Mouse (Mus musculus): Measurements from ENCODE around the gene Gm11111. TPM values are rescaled to one million over a fixed set of nuclear protein-coding genes. Genes with fewer than 3 reads are reported as not detected.

Gene Gm11111
- polyA plus RNA-seq (2012; rRNA removed): not detected in 2 replicates

- Histone ChIP-seq H3K27me3 (ENCODE audit: control insufficient read depth, insufficient read depth, low read length) (no peaks in the 10 kb centered on the region), H3K27ac (ENCODE audit: insufficient read depth, low read length) (no peak within 1 kb of the TSS), H3K4me3 (replicated peaks; ENCODE audit: insufficient read depth, low read depth, low read length) (no peak within 1 kb of the TSS), H3K4me1 (ENCODE audit: control insufficient read depth, insufficient read depth, low read length) (no peaks in the 10 kb centered on the region)
- no peak for DNase-seq
- no peak for TF ChIP-seq POLR2A (IDR thresholded peaks at IDR 0.05; ENCODE audit: borderline replicate concordance, insufficient read depth, low read length)
- TF ChIP-seq CTCF (IDR thresholded peaks at IDR 0.05; ENCODE audit: borderline replicate concordance, insufficient read depth, low read depth, low read length): no peak
These were observed at the start of gene Gm11111 for GRCm38 (mm10) chr5:98552395-98552794. TSS of gene Gm11111 (plus strand) at chr5:98552695.

- Histone ChIP-seq H3K4me1 (ENCODE audit: control insufficient read depth, insufficient read depth, low read length) (no peaks in the 10 kb centered on the region), H3K27me3 (ENCODE audit: control insufficient read depth, insufficient read depth, low read length) (no peaks in the 10 kb centered on the region), H3K27ac (ENCODE audit: insufficient read depth, low read length) (no peak overlapping the region), H3K4me3 (replicated peaks; ENCODE audit: insufficient read depth, low read depth, low read length) (no peak overlapping the region)
- 88% methylated on average over 7 of the region's 7 CpGs for WGBS
- TF ChIP-seq POLR2A (IDR thresholded peaks at IDR 0.05; ENCODE audit: borderline replicate concordance, insufficient read depth, low read length) (no peak), CTCF (IDR thresholded peaks at IDR 0.05; ENCODE audit: borderline replicate concordance, insufficient read depth, low read depth, low read length) (no peak)
- DNase-seq: no peak
These were observed 36.3 kb upstream of the Gm11111 start for GRCm38 (mm10) chr5:98516214-98516613.

- no peak overlapping the region for H3K27ac ChIP-seq (ENCODE audit: insufficient read depth, low read length)
- no peak for TF ChIP-seq POLR2A (IDR thresholded peaks at IDR 0.05; ENCODE audit: borderline replicate concordance, insufficient read depth, low read length)
- TF ChIP-seq CTCF (IDR thresholded peaks at IDR 0.05; ENCODE audit: borderline replicate concordance, insufficient read depth, low read depth, low read length): no peak
- no peaks in the 10 kb centered on the region for H3K4me1 ChIP-seq (ENCODE audit: control insufficient read depth, insufficient read depth, low read length)
- H3K4me3 ChIP-seq (replicated peaks; ENCODE audit: insufficient read depth, low read depth, low read length): no peak overlapping the region
- no peaks in the 10 kb centered on the region for H3K27me3 ChIP-seq (ENCODE audit: control insufficient read depth, insufficient read depth, low read length)
- DNase-seq: no peak
- WGBS: 88% methylated on average over 2 of the region's 2 CpGs
These were observed 32.4 kb upstream of the Gm11111 start for GRCm38 (mm10) chr5:98520118-98520517.

- 88% methylated on average over 7 of the region's 7 CpGs for WGBS
- TF ChIP-seq POLR2A (IDR thresholded peaks at IDR 0.05; ENCODE audit: borderline replicate concordance, insufficient read depth, low read length) (no peak), CTCF (IDR thresholded peaks at IDR 0.05; ENCODE audit: borderline replicate concordance, insufficient read depth, low read depth, low read length) (no peak)
- Histone ChIP-seq H3K4me1 (ENCODE audit: control insufficient read depth, insufficient read depth, low read length) (no peaks in the 10 kb centered on the region), H3K4me3 (replicated peaks; ENCODE audit: insufficient read depth, low read depth, low read length) (no peak overlapping the region), H3K27me3 (ENCODE audit: control insufficient read depth, insufficient read depth, low read length) (no peaks in the 10 kb centered on the region), H3K27ac (ENCODE audit: insufficient read depth, low read length) (no peak overlapping the region)
- no peak for DNase-seq
These were observed 30.1 kb upstream of the Gm11111 start for GRCm38 (mm10) chr5:98522270-98522977.

- 67% methylated on average over 7 of the region's 7 CpGs for WGBS
- Histone ChIP-seq H3K4me3 (replicated peaks; ENCODE audit: insufficient read depth, low read depth, low read length) (no peak overlapping the region), H3K27ac (ENCODE audit: insufficient read depth, low read length) (no peak overlapping the region), H3K4me1 (ENCODE audit: control insufficient read depth, insufficient read depth, low read length) (no peaks in the 10 kb centered on the region), H3K27me3 (ENCODE audit: control insufficient read depth, insufficient read depth, low read length) (no peaks in the 10 kb centered on the region)
- TF ChIP-seq POLR2A (IDR thresholded peaks at IDR 0.05; ENCODE audit: borderline replicate concordance, insufficient read depth, low read length): no peak
- no peak for TF ChIP-seq CTCF (IDR thresholded peaks at IDR 0.05; ENCODE audit: borderline replicate concordance, insufficient read depth, low read depth, low read length)
- no peak for DNase-seq
These were observed 29.4 kb upstream of the Gm11111 start for GRCm38 (mm10) chr5:98523050-98523449.

- Histone ChIP-seq H3K27me3 (ENCODE audit: control insufficient read depth, insufficient read depth, low read length) (no peaks in the 10 kb centered on the region), H3K4me3 (replicated peaks; ENCODE audit: insufficient read depth, low read depth, low read length) (no peak overlapping the region), H3K27ac (ENCODE audit: insufficient read depth, low read length) (no peak overlapping the region), H3K4me1 (ENCODE audit: control insufficient read depth, insufficient read depth, low read length) (no peaks in the 10 kb centered on the region)
- 89% methylated on average over 1 of the region's 1 CpGs for WGBS
- DNase-seq: no peak
- no peak for TF ChIP-seq POLR2A (IDR thresholded peaks at IDR 0.05; ENCODE audit: borderline replicate concordance, insufficient read depth, low read length)
- TF ChIP-seq CTCF (IDR thresholded peaks at IDR 0.05; ENCODE audit: borderline replicate concordance, insufficient read depth, low read depth, low read length): no peak
These were observed 28.7 kb upstream of the Gm11111 start for GRCm38 (mm10) chr5:98523783-98524182.

GRCm38 (mm10) chr5:98541333-98541732 lies 11.2 kb upstream of the Gm11111 start:
- 82% methylated on average over 1 of the region's 1 CpGs for WGBS
- no peaks in the 10 kb centered on the region for H3K4me1 ChIP-seq (ENCODE audit: control insufficient read depth, insufficient read depth, low read length)
- TF ChIP-seq CTCF (IDR thresholded peaks at IDR 0.05; ENCODE audit: borderline replicate concordance, insufficient read depth, low read depth, low read length): no peak
- TF ChIP-seq POLR2A (IDR thresholded peaks at IDR 0.05; ENCODE audit: borderline replicate concordance, insufficient read depth, low read length): no peak
- no peak overlapping the region for H3K27ac ChIP-seq (ENCODE audit: insufficient read depth, low read length)
- no peak overlapping the region for H3K4me3 ChIP-seq (replicated peaks; ENCODE audit: insufficient read depth, low read depth, low read length)
- no peak for DNase-seq
- no peaks in the 10 kb centered on the region for H3K27me3 ChIP-seq (ENCODE audit: control insufficient read depth, insufficient read depth, low read length)

GRCm38 (mm10) chr5:98550285-98550684 lies 2.2 kb upstream of the Gm11111 start:
- H3K4me1 ChIP-seq (ENCODE audit: control insufficient read depth, insufficient read depth, low read length): no peaks in the 10 kb centered on the region
- no peak overlapping the region for H3K4me3 ChIP-seq (replicated peaks; ENCODE audit: insufficient read depth, low read depth, low read length)
- no peak for DNase-seq
- TF ChIP-seq POLR2A (IDR thresholded peaks at IDR 0.05; ENCODE audit: borderline replicate concordance, insufficient read depth, low read length): no peak
- no peak for TF ChIP-seq CTCF (IDR thresholded peaks at IDR 0.05; ENCODE audit: borderline replicate concordance, insufficient read depth, low read depth, low read length)
- WGBS: 59% methylated on average over 5 of the region's 5 CpGs
- no peaks in the 10 kb centered on the region for H3K27me3 ChIP-seq (ENCODE audit: control insufficient read depth, insufficient read depth, low read length)
- H3K27ac ChIP-seq (ENCODE audit: insufficient read depth, low read length): no peak overlapping the region

Data from cerebellum, adult 2 months (tissue).